Comparison of ENCODE assay signal across 20 mouse cellular contexts in genomic region chr15:31325660-31326354, GRCm38 (mm10).
"Had no signal": no experiment of that assay in that cellular context is flagged by ENCODE, and none has a peak within 500 bp of the region (broad histone marks: within the 10 kb centered on the region; RNA-seq: fewer than 3 reads in every experiment).

No protein-coding gene starts in this region.

- H3K9me3 ChIP-seq: limb, embryonic 12.5 days; limb, embryonic 15.5 days; neural tube, embryonic 12.5 days; neural tube, embryonic 15.5 days had no signal

- H3K9ac ChIP-seq: limb, embryonic 12.5 days; limb, embryonic 15.5 days; liver, embryonic 14.5 days; liver, postnatal 0 days; lung, embryonic 14.5 days; neural tube, embryonic 12.5 days; neural tube, embryonic 15.5 days had no signal

- ATAC-seq: intestine, postnatal 0 days; liver, postnatal 0 days; lung, postnatal 0 days had no signal

- H3K27me3 ChIP-seq: limb, embryonic 12.5 days; limb, embryonic 15.5 days; neural tube, embryonic 12.5 days; neural tube, embryonic 15.5 days had no signal

- DNase-seq: kidney, adult 9 months; kidney, postnatal 14 days; kidney, postnatal 4 days; layer of hippocampus, postnatal 36 days; left cerebral cortex, postnatal 4 days; liver, postnatal 0 days; lung, embryonic 14.5 days; midbrain, embryonic 14.5 days; right cerebral cortex, adult 18-20 months; thymus, adult 18-20 months; thymus, postnatal 4 days had no signal

- H3K4me3 ChIP-seq: limb, embryonic 12.5 days; limb, embryonic 15.5 days; neural tube, embryonic 12.5 days; neural tube, embryonic 15.5 days had no signal

- H3K4me2 ChIP-seq: limb, embryonic 12.5 days; limb, embryonic 15.5 days; liver, embryonic 11.5 days; lung, embryonic 14.5 days; midbrain, embryonic 11.5 days; neural tube, embryonic 12.5 days; neural tube, embryonic 15.5 days had no signal

- H3K27ac ChIP-seq: limb, embryonic 12.5 days; limb, embryonic 15.5 days; liver, embryonic 14.5 days; neural tube, embryonic 12.5 days; neural tube, embryonic 15.5 days had no signal

- H3K4me1 ChIP-seq: limb, embryonic 12.5 days; limb, embryonic 15.5 days; neural tube, embryonic 15.5 days had no signal

- H3K36me3 ChIP-seq: limb, embryonic 12.5 days; limb, embryonic 15.5 days; neural tube, embryonic 12.5 days; neural tube, embryonic 15.5 days had no signal
